Mouse (Mus musculus) heart, adult 18-20 months (tissue): ENCODE measurements around the gene Sdcbp2. TPM values are rescaled to one million over a fixed set of nuclear protein-coding genes. Genes with fewer than 3 reads are reported as not detected.

Experiments used
- DNase-seq, 2 experiments: peaks; one replicate each; pipeline ENCODE4 v3.0.0; 2021 to 2022; ENCODE audit warnings: mixed read lengths in 1 of 2
- long read RNA-seq, 2 experiments: library from polyadenylated mRNA; stranded (forward); transcript quantifications; one replicate each; pipeline ENCODE4 v2.0.0; 2021
- total RNA-seq, 2 experiments: library from RNA; stranded (reverse); gene quantifications; 2 replicates each; pipeline ENCODE4 v1.2.3; 2021

Sdcbp2 gene
- total RNA-seq = 1 to 10 TPM; 2.8 to 2.9 TPM
- long read RNA-seq, experiment 1, partial matches to known transcripts = 0 of 2 reads
- long read RNA-seq, experiment 1, other reads (novel, unspliced or antisense) = 2 of 2 reads
- long read RNA-seq, experiment 2 = 0 reads

- no peak for DNase-seq
Measured at GRCm38 (mm10) chr2:151571873-151572700, at the start of gene Sdcbp2. Gene Sdcbp2 (plus strand): TSS chr2:151572622.

- no peak for DNase-seq
Measured at GRCm38 (mm10) chr2:151524324-151525041, 47.9 kb upstream of the Sdcbp2 start.

GRCm38 (mm10) chr2:151525520-151525919, 46.9 kb upstream of the Sdcbp2 start:
- DNase-seq = no peak

GRCm38 (mm10) chr2:151528066-151528465, 44.4 kb upstream of the Sdcbp2 start:
- DNase-seq = no peak

- DNase-seq = no peak
Measured at GRCm38 (mm10) chr2:151529169-151529568, 43.3 kb upstream of the Sdcbp2 start.

- DNase-seq = no peak
Measured at GRCm38 (mm10) chr2:151530378-151531230, 41.8 kb upstream of the Sdcbp2 start.

- DNase-seq = peak in 1 of 2 experiments; percentile 33
Measured at GRCm38 (mm10) chr2:151533632-151534031, 38.8 kb upstream of the Sdcbp2 start.

- no peak for DNase-seq
Measured at GRCm38 (mm10) chr2:151535961-151536617, 36.3 kb upstream of the Sdcbp2 start.

- peak; percentile 61 to 67 for DNase-seq
Measured at GRCm38 (mm10) chr2:151536618-151536974, 35.8 kb upstream of the Sdcbp2 start.

- no peak for DNase-seq
Measured at GRCm38 (mm10) chr2:151538646-151539045, 33.8 kb upstream of the Sdcbp2 start.

- peak; percentile 98 for DNase-seq
Measured at GRCm38 (mm10) chr2:151542323-151543062, 29.9 kb upstream of the Sdcbp2 start, which contains the start of gene Fkbp1a. Gene Fkbp1a (plus strand): TSS chr2:151542483.

GRCm38 (mm10) chr2:151543063-151543895, 29.1 kb upstream of the Sdcbp2 start:
- DNase-seq = peak; percentile 72 to 73

GRCm38 (mm10) chr2:151544673-151545072, 27.7 kb upstream of the Sdcbp2 start:
- no peak for DNase-seq

GRCm38 (mm10) chr2:151546571-151546970, 25.9 kb upstream of the Sdcbp2 start:
- DNase-seq = no peak

- no peak for DNase-seq
Measured at GRCm38 (mm10) chr2:151549615-151550121, 22.8 kb upstream of the Sdcbp2 start.

GRCm38 (mm10) chr2:151562930-151563921, 9.2 kb upstream of the Sdcbp2 start:
- DNase-seq = peak in 1 of 2 experiments; percentile 21

GRCm38 (mm10) chr2:151564006-151564405, 8.4 kb upstream of the Sdcbp2 start:
- DNase-seq = no peak

- no peak for DNase-seq
Measured at GRCm38 (mm10) chr2:151564986-151565385, 7.4 kb upstream of the Sdcbp2 start.
